Mouse (Mus musculus) urinary bladder, postnatal 0 days (tissue): ENCODE measurements around the gene Lnpk. TPM values are rescaled to one million over a fixed set of nuclear protein-coding genes. Genes with fewer than 3 reads are reported as not detected.

Experiments used
- polyA plus RNA-seq: library from polyadenylated mRNA; unstranded; fragments of >200 nt; fragmentation: Nextera tagmentation; extraction: Ambion mirVana; gene quantifications from 2 replicates; pipeline ENCODE4 v1.2.1, GENCODE M21; 2015

Lnpk gene
- polyA plus RNA-seq, result 10.1 and 16.9 TPM in 2 replicates

DNA sequence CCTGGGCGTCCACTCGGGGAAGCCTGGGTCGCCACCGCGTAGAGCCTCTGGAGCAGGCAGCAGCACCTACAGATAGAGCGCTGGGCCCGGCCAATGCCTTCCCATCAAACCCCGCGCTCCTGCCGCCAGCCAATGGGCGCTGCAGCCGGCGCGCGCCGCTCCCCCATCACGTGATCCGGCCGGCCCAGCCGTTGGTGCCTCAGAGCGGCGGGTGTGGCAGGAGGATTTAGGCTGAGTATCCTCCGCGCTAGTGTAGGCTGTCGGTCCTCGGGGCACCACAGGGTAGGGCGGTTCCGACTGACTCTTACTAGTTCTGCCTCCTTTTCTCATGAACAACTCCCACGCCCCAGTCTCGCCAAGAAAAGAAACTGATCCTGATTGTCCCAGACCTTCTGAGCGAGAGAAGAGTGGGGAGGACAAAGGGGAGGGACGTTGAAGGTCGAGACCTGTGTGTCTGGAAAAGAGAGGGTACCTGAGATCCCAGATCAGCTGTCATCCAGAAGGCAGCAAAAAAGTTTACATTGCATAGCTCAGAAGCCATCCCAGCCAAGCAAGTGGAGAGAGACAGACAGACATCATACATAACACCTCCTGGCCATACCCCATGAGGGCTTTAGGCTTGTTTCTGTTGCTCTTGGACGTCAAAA is at the start of gene Lnpk:
Gene Lnpk, minus strand, starts transcription at position 593 of the 647 bp plus-strand sequence.

Other genes starting within 250 kb of the Lnpk start
- gene Evx2, start 80.1 kb upstream of the Lnpk start, polyA plus RNA-seq, result 0.06 and 0.11 TPM in 2 replicates
- gene Hoxd13, start 88.9 kb upstream of the Lnpk start, polyA plus RNA-seq, result 6.6 and 8.8 TPM in 2 replicates
- 2.4 and 2.5 TPM in 2 replicates for gene Hoxd12, start 95.6 kb upstream of the Lnpk start, polyA plus RNA-seq
- 3.0 and 3.9 TPM in 2 replicates for gene Hoxd11, start 100.1 kb upstream of the Lnpk start, polyA plus RNA-seq
- gene Hoxd10, start 112.5 kb upstream of the Lnpk start, polyA plus RNA-seq, result 3.5 and 4.0 TPM in 2 replicates
- 4.0 and 4.5 TPM in 2 replicates for gene Hoxd9, start 118.3 kb upstream of the Lnpk start, polyA plus RNA-seq
- 6.1 and 8.2 TPM in 2 replicates for gene Hoxd8, start 125.2 kb upstream of the Lnpk start, polyA plus RNA-seq
- 0.22 and 0.29 TPM in 2 replicates for gene Hoxd3, start 132.5 kb upstream of the Lnpk start, polyA plus RNA-seq
- gene Hoxd4, start 132.5 kb upstream of the Lnpk start, polyA plus RNA-seq, result 0.67 and 0.82 TPM in 2 replicates
- gene Gm28230, start 147.3 kb upstream of the Lnpk start, polyA plus RNA-seq, result not detected in 2 replicates
- gene Hoxd1, start 183.5 kb upstream of the Lnpk start, polyA plus RNA-seq, result not detected in 2 replicates
- 78.2 and 79.1 TPM in 2 replicates for gene Mtx2, start 246.4 kb upstream of the Lnpk start, polyA plus RNA-seq